Mouse (Mus musculus) T-helper 1 cell (primary cell): ENCODE measurements around the gene Olfr1323.

Experiments
- in situ Hi-C: fragments of 300-600 bp; cut with MboI, MseI; formaldehyde crosslinking; loops from one replicate; pipeline ENCODE4 v1.15.1; 2025; ENCODE audit warnings: high pct_unique_total_duplicates

The Olfr1323 gene

DNA sequence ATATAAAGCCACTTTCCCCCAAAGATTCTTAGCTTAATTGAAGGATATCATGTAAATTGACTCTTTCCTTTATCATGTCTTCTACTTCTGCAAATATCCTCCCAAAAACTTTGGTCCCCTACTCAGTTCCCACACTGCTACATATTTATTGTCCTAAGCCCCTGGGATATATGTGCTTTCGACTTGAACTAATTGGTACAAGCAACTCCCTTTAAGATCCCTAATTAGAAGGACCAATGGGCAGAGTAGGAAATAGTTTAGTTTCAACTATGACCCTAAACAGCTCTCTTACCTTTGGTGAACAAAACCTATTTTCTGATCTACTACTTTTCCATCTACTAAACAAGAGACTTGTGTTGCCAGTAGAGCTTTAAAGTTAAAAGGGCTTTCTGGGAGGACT, at the start of gene Olfr1323:
Gene Olfr1323, minus strand, starts transcription at position 101 of the 400 bp plus-strand sequence.
- in situ Hi-C loops: no loop called here

DNA sequence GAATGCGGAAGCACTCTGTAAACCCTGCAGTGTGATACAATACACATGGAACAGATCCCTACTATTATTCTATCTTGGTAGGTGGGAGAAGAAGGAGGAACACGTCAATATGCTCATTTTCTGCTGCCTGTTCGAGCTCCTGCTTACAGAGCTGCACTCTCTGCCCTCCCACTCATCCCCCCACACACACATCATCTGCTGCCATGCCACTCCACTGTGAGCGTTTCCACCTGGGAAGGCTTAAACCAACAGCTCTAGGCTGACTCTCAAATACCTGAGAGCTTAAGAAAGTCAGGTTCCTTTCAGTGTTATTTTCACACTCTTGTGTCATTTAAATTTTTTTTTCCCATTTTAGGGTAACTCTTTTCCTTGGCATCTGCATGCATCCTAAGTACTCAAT, 6.9 kb downstream of the Olfr1323 start:
- in situ Hi-C loops: no loop called here
